Mouse (Mus musculus) midbrain, postnatal 0 days (tissue): ENCODE data around the gene Bcat2. TPM values are rescaled to one million over a fixed set of nuclear protein-coding genes. Genes with fewer than 3 reads are reported as not detected.
A peak's percentile ranks its signal among the peaks of the same experiment; 100 is the strongest.

Experiments
- ATAC-seq: fragments of 200-750 bp; cut with Nextera tagmentation; 2 replicates; pipeline ENCODE4 v1.8.0; 2017; ENCODE audit warnings: moderate number of reproducible peaks, mild to moderate bottlenecking, moderate TSS enrichment, moderate library complexity; ENCODE audit not compliant: low FRiP score
- DNase-seq: peaks from one replicate; pipeline ENCODE4 v3.0.0-alpha.2; 2015; ENCODE audit warnings: low spot score
- H3K27ac ChIP-seq: fragments of 300-500 bp; sonication (generic); 2 replicates; pipeline ENCODE4 v1.5.1; 2014; ENCODE audit warnings: low read depth, mild to moderate bottlenecking, low read length, mixed read lengths
- H3K27me3 ChIP-seq: fragments of 300-500 bp; sonication (generic); 2 replicates; pipeline ENCODE4 v1.6.1; 2014; ENCODE audit warnings: low read length, control low read depth, mixed read lengths; ENCODE audit not compliant: insufficient read depth
- H3K36me3 ChIP-seq: fragments of 300-500 bp; sonication (generic); 2 replicates; pipeline ENCODE4 v1.6.1; 2014; ENCODE audit warnings: low read length, control low read depth, mixed read lengths; ENCODE audit not compliant: insufficient read depth
- H3K4me1 ChIP-seq: fragments of 300-500 bp; sonication (generic); 2 replicates; pipeline ENCODE4 v1.6.1; 2014; ENCODE audit warnings: mild to moderate bottlenecking, control low read depth, antibody characterized with exemption, low read length, mixed read lengths; ENCODE audit not compliant: insufficient read depth
- H3K4me2 ChIP-seq: fragments of 300-500 bp; sonication (generic); 2 replicates; pipeline ENCODE4 v1.6.1; 2014; ENCODE audit warnings: low read depth, mild to moderate bottlenecking, low read length, mixed read lengths; ENCODE audit not compliant: poor library complexity, severe bottlenecking
- H3K4me3 ChIP-seq: fragments of 300-500 bp; sonication (generic); 2 replicates; pipeline ENCODE4 v1.5.1; 2014; ENCODE audit warnings: low read depth, mild to moderate bottlenecking, low read length, moderate library complexity
- H3K9ac ChIP-seq: fragments of 300-500 bp; sonication (generic); replicated peaks from 2 replicates; pipeline ENCODE4 v1.6.1; 2014; ENCODE audit warnings: mild to moderate bottlenecking, low read length, moderate library complexity, mixed read lengths; ENCODE audit not compliant: poor library complexity, severe bottlenecking
- H3K9me3 ChIP-seq: fragments of 300-500 bp; sonication (generic); 2 replicates; pipeline ENCODE4 v1.6.1; 2016; ENCODE audit warnings: low read length, control low read depth
- CTCF ChIP-seq: IDR thresholded peaks from 2 replicates; pipeline ENCODE4 v1.5.1; 2016; ENCODE audit warnings: antibody characterized with exemption, mild to moderate bottlenecking
- WGBS: fragments of 180-500 bp; shearing (Covaris S2); extraction: QIAGEN DNeasy Blood & Tissue Kit; methylation state at CpG from one replicate; pipeline ENCODE4 v1.1.7; 2014; 5-methylcytosine and 5-hydroxymethylcytosine counted together
- polyA plus RNA-seq: library from polyadenylated mRNA; unstranded; fragments of >200 nt; fragmentation: Nextera tagmentation; extraction: Ambion mirVana; gene quantifications from 2 replicates; pipeline ENCODE4 v1.2.1, GENCODE M21; 2015
- total RNA-seq: library from RNA; depleted of rRNA; stranded (reverse); fragments of >200 nt; gene quantifications from 2 replicates; pipeline ENCODE4 v1.2.3, GENCODE M21; 2014

Bcat2 gene
- total and polyA plus RNA-seq, 2 experiments from 2014 or later: 12.4 to 18.3 TPM

- WGBS: 43% methylated on average over 2 of the region's 2 CpGs
- no peak for TF ChIP-seq CTCF
- Histone ChIP-seq H3K4me3 (no peak overlapping the region), H3K27ac (no peak overlapping the region), H3K27me3 (no peaks in the 10 kb centered on the region), H3K36me3 (no peaks in the 10 kb centered on the region), H3K4me2 (no peak overlapping the region), H3K4me1 (peaks cover 4% of the 10 kb centered on the region; the same call in 1 of the 2 replicates), H3K9me3 (no peaks in the 10 kb centered on the region), H3K9ac (no peak overlapping the region)
- ATAC-seq (no peak), DNase-seq (peak; percentile 10)
Measured at GRCm38 (mm10) chr7:45540213-45540612, 29.7 kb upstream of the Bcat2 start.

- H3K4me2 ChIP-seq: no peak overlapping the region
- ATAC-seq (no peak), DNase-seq (no peak)
- H3K9ac ChIP-seq: no peak overlapping the region
- no peaks in the 10 kb centered on the region for H3K9me3 ChIP-seq
- H3K36me3 ChIP-seq: no peaks in the 10 kb centered on the region
- TF ChIP-seq CTCF: 0 out of 2 replicates have a peak, but pooled peaks have one; percentile 2
- no peaks in the 10 kb centered on the region for H3K4me1 ChIP-seq
- H3K4me3 ChIP-seq: no peak overlapping the region
- WGBS: 95% methylated on average over 1 of the region's 1 CpGs
- H3K27me3 ChIP-seq: no peaks in the 10 kb centered on the region
- no peak overlapping the region for H3K27ac ChIP-seq
Measured at GRCm38 (mm10) chr7:45544525-45544924, 25.4 kb upstream of the Bcat2 start.

- H3K9me3 ChIP-seq: no peaks in the 10 kb centered on the region
- no peak overlapping the region for H3K9ac ChIP-seq
- ATAC-seq: no peak
- TF ChIP-seq CTCF: no peak
- no peak overlapping the region for H3K4me2 ChIP-seq
- no peak overlapping the region for H3K4me3 ChIP-seq
- no peaks in the 10 kb centered on the region for H3K36me3 ChIP-seq
- no peak for DNase-seq
- no peaks in the 10 kb centered on the region for H3K27me3 ChIP-seq
- H3K4me1 ChIP-seq: no peaks in the 10 kb centered on the region
- no peak overlapping the region for H3K27ac ChIP-seq
- WGBS: 88% methylated on average over 16 of the region's 16 CpGs
Measured at GRCm38 (mm10) chr7:45549641-45550436, 20.1 kb upstream of the Bcat2 start.

GRCm38 (mm10) chr7:45550821-45551511 lies 19.0 kb upstream of the Bcat2 start:
- 81% methylated on average over 11 of the region's 11 CpGs for WGBS
- H3K9ac ChIP-seq: no peak overlapping the region
- H3K36me3 ChIP-seq: no peaks in the 10 kb centered on the region
- no peak for TF ChIP-seq CTCF
- H3K4me1 ChIP-seq: no peaks in the 10 kb centered on the region
- DNase-seq (no peak), ATAC-seq (no peak)
- no peaks in the 10 kb centered on the region for H3K27me3 ChIP-seq
- H3K4me2 ChIP-seq: no peak overlapping the region
- no peak overlapping the region for H3K27ac ChIP-seq
- H3K4me3 ChIP-seq: no peak overlapping the region
- H3K9me3 ChIP-seq: no peaks in the 10 kb centered on the region

- TF ChIP-seq CTCF: no peak
- Histone ChIP-seq H3K9ac (no peak overlapping the region), H3K9me3 (no peaks in the 10 kb centered on the region), H3K4me2 (no peak overlapping the region), H3K27me3 (no peaks in the 10 kb centered on the region), H3K27ac (no peak overlapping the region), H3K4me3 (no peak overlapping the region), H3K4me1 (no peaks in the 10 kb centered on the region), H3K36me3 (no peaks in the 10 kb centered on the region)
- no peak for DNase-seq
- ATAC-seq: no peak
- 84% methylated on average over 8 of the region's 8 CpGs for WGBS
Measured at GRCm38 (mm10) chr7:45551512-45551883, 18.5 kb upstream of the Bcat2 start.

- H3K36me3 ChIP-seq: no peaks in the 10 kb centered on the region
- DNase-seq: no peak
- H3K9me3 ChIP-seq: no peaks in the 10 kb centered on the region
- no peaks in the 10 kb centered on the region for H3K27me3 ChIP-seq
- H3K9ac ChIP-seq: no peak overlapping the region
- no peak overlapping the region for H3K4me2 ChIP-seq
- 61% methylated on average over 8 of the region's 8 CpGs for WGBS
- TF ChIP-seq CTCF: no peak
- no peak for ATAC-seq
- no peak overlapping the region for H3K4me3 ChIP-seq
- H3K27ac ChIP-seq: no peak overlapping the region
- no peaks in the 10 kb centered on the region for H3K4me1 ChIP-seq
Measured at GRCm38 (mm10) chr7:45553519-45553918, 16.4 kb upstream of the Bcat2 start.
